Mouse (Mus musculus) embryonic stem cell, embryonic (primary cell): ENCODE data around the gene Cnpy4.
"Not testable (repeated sequence)": the region's sequence is repeated elsewhere in the genome, so short reads cannot be mapped to it uniquely, and the experiment has no call there.

ENCODE experiments used
- CTCF ChIA-PET, 4 experiments: fragments of 300-600 bp in 2 of 4; fragments of 350-600 bp in 2 of 4; sonication (Branson Sonifier 250); formaldehyde crosslinking; loops; one replicate each; lab custom pipeline; 2022; ENCODE audit warnings: inconsistent platforms in 2 of 4; lab: Charles Lee
- POLR2A ChIA-PET, 4 experiments: fragments of 300-600 bp in 2 of 4; fragments of 350-600 bp in 2 of 4; sonication (Branson Sonifier 250); formaldehyde crosslinking; loops; one replicate each; lab custom pipeline; 2022; ENCODE audit warnings: antibody characterized with exemption in 4 of 4, inconsistent platforms in 1 of 4; lab: Charles Lee

Gene Cnpy4

GRCm38 (mm10) chr5:138187661-138188306 is 499 bp downstream of the Cnpy4 start:
- ChIA-PET CTCF (interaction anchor here in 3 of 4 experiments (0.5 to 1.0 kb wide), 6 partner anchors 11 to 901 kb away, joined by 3 to 8 read pairs (median 3); partner anchors contain the start of gene Ache (in 1 of the 3)), POLR2A (interaction anchor here (0.6 to 12.3 kb wide), 38 partner anchors 8 to 979 kb away, joined by 3 to 288 read pairs (median 4); partner anchors contain the start of genes Cops6 (in 3 of the 4), Mcm7 (in 3 of the 4), Zfp113 (in 3 of the 4) and Ap4m1 (in 2 of the 4))

GRCm38 (mm10) chr5:138193771-138194727 is 6.8 kb downstream of the Cnpy4 start, which contains the start of gene Mblac1:
Mblac1 (plus strand) TSS chr5:138194314.
- POLR2A ChIA-PET = interaction anchor here in 3 of 4 experiments (0.6 to 2.9 kb wide), 28 partner anchors 8 to 459 kb away, joined by 3 to 14 read pairs (median 5); partner anchors contain the start of genes Cops6 (in 2 of the 3), Zfp113 (in 2 of the 3), Zkscan1 (in 2 of the 3) and Lamtor4 (in 1 of the 3)
- CTCF ChIA-PET = no interaction called here

GRCm38 (mm10) chr5:138194755-138195345 is 7.6 kb downstream of the Cnpy4 start:
- CTCF ChIA-PET = no interaction called here

GRCm38 (mm10) chr5:138195463-138195862 is 8.2 kb downstream of the Cnpy4 start:
- ChIA-PET CTCF (no interaction called here), POLR2A (interaction anchor here in 2 of 4 experiments (0.6 to 2.6 kb wide), 15 partner anchors 8 to 1093 kb away, joined by 3 to 12 read pairs (median 5); partner anchors contain the start of genes Cops6 (in 2 of the 2), Cnpy4 (in 1 of the 2), Mcm7 (in 1 of the 2) and Taf6 (in 1 of the 2))

More at GRCm38 (mm10) chr5:138194755-138195345, 7.6 kb downstream of the Cnpy4 start:
- POLR2A ChIA-PET = interaction anchor here in 2 of 4 experiments (0.6 to 2.6 kb wide), 19 partner anchors 8 to 1092 kb away, joined by 3 to 14 read pairs (median 5); partner anchors contain the start of genes Cops6 (in 2 of the 2), Cnpy4 (in 1 of the 2), Mcm7 (in 1 of the 2) and Taf6 (in 1 of the 2)

GRCm38 (mm10) chr5:138199576-138199975 is 12.3 kb downstream of the Cnpy4 start:
- CTCF ChIA-PET = interaction anchor here in 2 of 4 experiments (0.6 to 1.6 kb wide), 11 partner anchors 8 to 1610 kb away, joined by 3 to 8 read pairs (median 4); partner anchors contain the start of genes Cnpy4 (in 1 of the 2) and Taf6 (in 1 of the 2)

GRCm38 (mm10) chr5:138202086-138202485 is 14.8 kb downstream of the Cnpy4 start:
- CTCF ChIA-PET = no interaction called here
- POLR2A ChIA-PET = interaction anchor here in 1 of 4 experiments (1.5 kb wide), 1 partner anchor 32 kb away, joined by 3 read pairs; no protein-coding TSS in a partner anchor

More at GRCm38 (mm10) chr5:138199576-138199975, 12.3 kb downstream of the Cnpy4 start:
- POLR2A ChIA-PET = interaction anchor here in 2 of 4 experiments (0.6 to 0.9 kb wide), 3 partner anchors 81 to 1514 kb away, joined by 3 to 6 read pairs (median 3); no protein-coding TSS in a partner anchor

- POLR2A ChIA-PET = interaction anchor here in 1 of 4 experiments (0.6 kb wide), 1 partner anchor 14 kb away, joined by 3 read pairs; no protein-coding TSS in a partner anchor
- CTCF ChIA-PET = interaction anchor here in 2 of 4 experiments (0.6 to 1.2 kb wide), 2 partner anchors 23 to 76 kb away, joined by 3 read pairs; no protein-coding TSS in a partner anchor
Measured at GRCm38 (mm10) chr5:138207253-138207652, 20.0 kb downstream of the Cnpy4 start.

GRCm38 (mm10) chr5:138207873-138208272 is 20.6 kb downstream of the Cnpy4 start:
- ChIA-PET CTCF (interaction anchor here in 3 of 4 experiments (0.6 to 1.2 kb wide), 4 partner anchors 20 to 511 kb away, joined by 3 read pairs; no protein-coding TSS in a partner anchor), POLR2A (no interaction called here)

GRCm38 (mm10) chr5:138216632-138217031 is 29.3 kb downstream of the Cnpy4 start:
- CTCF ChIA-PET = interaction anchor here in 2 of 4 experiments (0.6 kb wide), 2 partner anchors 430 to 622 kb away, joined by 3 to 4 read pairs; no protein-coding TSS in a partner anchor
- POLR2A ChIA-PET = not testable (repeated sequence)

- CTCF ChIA-PET = interaction anchor here in 2 of 4 experiments (2.8 to 3.3 kb wide), 2 partner anchors 10 to 11 kb away, joined by 15 to 16 read pairs; no protein-coding TSS in a partner anchor
- POLR2A ChIA-PET = interaction anchor here in 3 of 4 experiments (0.6 to 1.7 kb wide), 4 partner anchors 10 to 106 kb away, joined by 3 to 8 read pairs (median 6); no protein-coding TSS in a partner anchor
Measured at GRCm38 (mm10) chr5:138219864-138220263, 32.6 kb downstream of the Cnpy4 start.

GRCm38 (mm10) chr5:138222111-138222510 is 34.8 kb downstream of the Cnpy4 start:
- ChIA-PET CTCF (interaction anchor here (0.6 to 3.3 kb wide), 22 partner anchors 8 to 525 kb away, joined by 3 to 16 read pairs (median 4); partner anchors contain the start of genes Lamtor4 (in 1 of the 4), Zfp113 (in 1 of the 4) and Zfp68 (in 1 of the 4)), POLR2A (interaction anchor here in 1 of 4 experiments (1.1 kb wide), 1 partner anchor 15 kb away, joined by 3 read pairs; no protein-coding TSS in a partner anchor)

- ChIA-PET POLR2A (interaction anchor here in 1 of 4 experiments (0.6 to 0.7 kb wide), 2 partner anchors 29 to 122 kb away, joined by 3 read pairs; no protein-coding TSS in a partner anchor), CTCF (interaction anchor here (0.6 to 3.3 kb wide), 6 partner anchors 7 to 435 kb away, joined by 3 to 15 read pairs (median 4); partner anchors contain the start of gene Zfp113 (in 1 of the 4))
Measured at GRCm38 (mm10) chr5:138223287-138223686, 36.0 kb downstream of the Cnpy4 start.

- ChIA-PET CTCF (interaction anchor here in 2 of 4 experiments (0.6 to 0.8 kb wide), 2 partner anchors 25 to 50 kb away, joined by 3 read pairs; no protein-coding TSS in a partner anchor), POLR2A (no interaction called here)
Measured at GRCm38 (mm10) chr5:138225700-138226099, 38.4 kb downstream of the Cnpy4 start, which contains the start of gene Nxpe5. Nxpe5 (plus strand) TSS chr5:138225898.

- POLR2A ChIA-PET = no interaction called here
- CTCF ChIA-PET = interaction anchor here in 1 of 4 experiments (0.6 kb wide), 1 partner anchor 49 kb away, joined by 3 read pairs; no protein-coding TSS in a partner anchor
Measured at GRCm38 (mm10) chr5:138226491-138226890, 39.2 kb downstream of the Cnpy4 start.

GRCm38 (mm10) chr5:138227367-138227766 is 40.1 kb downstream of the Cnpy4 start:
- CTCF ChIA-PET = interaction anchor here in 3 of 4 experiments (0.7 to 1.2 kb wide), 7 partner anchors 10 to 430 kb away, joined by 3 to 4 read pairs (median 3); partner anchors contain the start of gene Zfp113 (in 1 of the 3)
- POLR2A ChIA-PET = interaction anchor here in 1 of 4 experiments (0.8 to 1.2 kb wide), 4 partner anchors 33 to 395 kb away, joined by 3 to 4 read pairs (median 4); partner anchors contain the start of genes A430033K04Rik, Cops6 and Mblac1

GRCm38 (mm10) chr5:138228026-138228425 is 40.7 kb downstream of the Cnpy4 start:
- ChIA-PET CTCF (interaction anchor here (0.6 to 1.4 kb wide), 10 partner anchors 9 to 430 kb away, joined by 3 to 6 read pairs (median 3); partner anchors contain the start of genes BC037034 (in 1 of the 4) and Zfp113 (in 1 of the 4)), POLR2A (interaction anchor here in 1 of 4 experiments (0.8 to 1.2 kb wide), 4 partner anchors 33 to 395 kb away, joined by 3 to 4 read pairs (median 4); partner anchors contain the start of genes A430033K04Rik, Cops6 and Mblac1)
